Mouse (Mus musculus) gonadal fat pad, adult 2 months (tissue): ENCODE data around the gene Tgm4. TPM values are rescaled to one million over a fixed set of nuclear protein-coding genes. Genes with fewer than 3 reads are reported as not detected.
A peak's percentile ranks its signal among the peaks of the same experiment; 100 is the strongest.

Source experiments
- DNase-seq: peaks from one replicate; pipeline ENCODE4 v3.0.0-alpha.2; 2012; ENCODE audit warnings: low read depth
- polyA plus RNA-seq: library from polyadenylated mRNA; depleted of rRNA; stranded (reverse); fragments of >200 nt; gene quantifications from 2 replicates; pipeline ENCODE4 v1.2.3, GENCODE M21; 2012; rRNA removed

Tgm4 gene
- 0.42 and 0.48 TPM in 2 replicates for polyA plus RNA-seq

DNA sequence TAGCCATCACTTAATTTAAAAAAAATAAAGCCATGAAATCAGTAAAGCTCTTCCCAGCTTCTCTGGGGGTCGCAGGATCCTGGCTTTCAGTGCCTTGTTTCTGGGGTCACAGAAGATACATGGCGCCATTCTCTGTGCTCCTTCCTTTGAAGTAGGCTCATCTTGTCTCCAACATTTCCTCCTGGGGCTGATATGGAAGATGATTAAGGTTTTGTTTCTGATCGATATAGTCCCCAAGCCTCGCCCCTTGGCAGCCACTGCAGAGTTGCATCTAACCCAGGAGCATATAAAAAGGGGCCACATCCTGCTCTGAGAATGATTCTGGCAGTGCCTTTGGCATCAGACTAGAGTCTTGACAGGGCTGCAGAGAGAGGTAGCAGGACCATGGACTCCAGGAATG is at the start of gene Tgm4:
Tgm4 (plus strand) TSS at position 301 of the 400 bp plus-strand sequence.
- no peak for DNase-seq

DNA sequence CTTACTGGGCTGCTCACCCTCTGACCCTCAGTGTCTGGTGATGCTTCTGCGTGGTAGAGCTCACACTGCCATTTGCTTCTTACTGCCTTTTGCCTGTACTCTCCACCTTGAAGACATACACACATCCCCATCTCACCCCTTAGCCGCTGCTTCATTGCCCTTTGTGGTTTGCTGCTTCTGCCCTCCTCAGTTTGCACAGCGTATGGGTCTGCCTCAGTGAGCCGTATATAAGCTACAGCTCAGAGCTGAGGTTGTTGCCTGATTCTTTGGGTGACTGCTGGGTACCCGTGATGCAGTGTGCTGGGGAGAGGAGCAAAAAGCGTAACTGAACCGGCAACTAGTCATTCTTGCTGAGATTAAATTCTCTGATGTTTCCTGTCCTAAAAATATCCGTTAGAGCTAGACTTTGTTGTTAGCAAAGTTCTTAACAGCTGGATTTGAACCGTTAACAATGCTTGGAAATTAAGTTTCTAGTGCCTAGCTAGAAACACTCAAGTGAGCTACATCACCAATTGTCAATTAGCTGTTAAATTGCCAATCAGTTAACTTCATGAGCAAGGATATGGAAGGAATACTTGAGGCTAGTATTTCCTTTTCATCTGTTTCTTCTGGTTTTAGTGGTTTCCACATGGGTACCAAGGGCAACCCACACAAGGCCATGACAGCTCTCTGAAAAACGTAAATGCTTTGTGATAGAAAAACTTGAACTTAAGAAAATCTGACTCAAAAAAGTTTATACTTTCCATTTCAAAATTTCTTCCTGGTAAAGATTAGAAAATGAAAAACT is 35.9 kb upstream of the Tgm4 start:
- no peak for DNase-seq

DNA sequence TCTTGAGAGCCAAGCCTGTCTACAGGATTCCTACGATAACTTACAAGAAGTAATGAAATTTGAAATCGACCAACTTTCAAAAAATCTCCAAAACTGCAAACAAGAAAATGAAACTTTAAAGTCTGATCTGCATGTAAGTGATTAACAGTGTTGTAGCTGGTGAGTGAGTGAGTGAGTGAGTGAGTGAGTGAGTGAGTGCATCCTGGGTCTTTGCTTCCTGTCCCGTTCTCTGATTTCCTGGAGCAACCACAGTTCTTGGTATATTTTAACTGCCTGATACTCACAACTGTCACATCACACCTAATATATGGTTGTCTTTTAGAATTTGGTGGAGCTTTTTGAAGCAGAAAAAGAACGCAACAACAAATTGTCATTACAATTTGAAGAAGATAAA is 35.3 kb upstream of the Tgm4 start:
- DNase-seq = no peak

DNA sequence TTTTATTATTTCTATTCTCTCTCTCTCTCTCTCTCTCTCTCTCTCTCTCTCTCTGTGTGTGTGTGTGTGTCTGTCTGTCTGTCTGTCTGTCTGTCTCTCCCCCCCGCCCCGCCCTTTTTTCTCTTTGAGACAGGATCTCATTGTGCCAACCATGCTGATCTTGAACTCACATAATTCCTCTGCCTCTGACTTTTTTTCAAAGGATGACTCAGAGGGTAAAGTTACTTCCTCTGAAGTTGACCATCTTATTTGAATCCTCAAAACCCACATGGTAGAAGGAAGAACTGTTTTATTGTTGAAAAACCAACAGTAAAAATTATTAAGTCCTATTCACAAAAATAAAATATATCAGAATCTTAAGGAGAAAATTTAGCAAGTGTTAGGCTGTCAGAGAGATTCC is 29.8 kb upstream of the Tgm4 start:
- no peak for DNase-seq

- DNase-seq = no peak
Measured at GRCm38 (mm10) chr9:123006071-123006470, 28.5 kb upstream of the Tgm4 start.

DNA sequence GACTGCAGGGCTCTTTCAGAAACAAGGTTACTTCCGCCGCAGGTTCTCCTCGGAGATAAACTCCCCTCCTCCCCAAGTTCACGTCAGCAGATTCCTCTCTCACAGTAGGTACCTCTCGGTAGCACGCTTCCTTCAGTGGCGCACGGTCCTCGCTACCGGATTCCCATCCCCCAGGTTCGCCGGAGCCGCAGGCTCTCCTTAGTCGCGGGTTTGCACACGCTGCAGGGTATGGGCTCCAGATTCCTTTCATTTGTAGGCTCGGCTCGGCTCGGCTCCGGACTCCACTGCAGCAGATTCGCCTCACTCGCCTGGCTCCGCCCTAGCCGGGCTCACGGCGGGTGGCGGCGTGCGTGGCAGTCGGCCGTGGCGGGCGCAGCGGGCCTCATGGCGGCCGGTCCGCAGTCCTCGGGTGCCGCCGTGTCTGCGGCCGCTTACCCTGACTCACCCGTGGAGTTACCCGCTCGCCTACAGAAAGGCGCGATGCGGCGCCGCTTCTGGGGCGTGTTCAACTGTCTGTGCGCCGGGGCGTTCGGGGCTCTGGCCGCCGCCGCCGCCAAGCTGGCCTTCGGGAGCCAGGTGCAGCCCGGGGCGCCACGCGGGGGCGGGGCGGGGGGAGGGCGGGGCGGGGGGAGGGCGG is 13.4 kb upstream of the Tgm4 start, which contains the start of gene Tmem42:
Tmem42 (plus strand) TSS at position 332 of the 637 bp plus-strand sequence.
- DNase-seq = peak; percentile 28

- no peak for DNase-seq
Measured at GRCm38 (mm10) chr9:123021636-123022379, 12.7 kb upstream of the Tgm4 start.

GRCm38 (mm10) chr9:123024201-123024600 is 10.3 kb upstream of the Tgm4 start:
- DNase-seq = no peak

DNA sequence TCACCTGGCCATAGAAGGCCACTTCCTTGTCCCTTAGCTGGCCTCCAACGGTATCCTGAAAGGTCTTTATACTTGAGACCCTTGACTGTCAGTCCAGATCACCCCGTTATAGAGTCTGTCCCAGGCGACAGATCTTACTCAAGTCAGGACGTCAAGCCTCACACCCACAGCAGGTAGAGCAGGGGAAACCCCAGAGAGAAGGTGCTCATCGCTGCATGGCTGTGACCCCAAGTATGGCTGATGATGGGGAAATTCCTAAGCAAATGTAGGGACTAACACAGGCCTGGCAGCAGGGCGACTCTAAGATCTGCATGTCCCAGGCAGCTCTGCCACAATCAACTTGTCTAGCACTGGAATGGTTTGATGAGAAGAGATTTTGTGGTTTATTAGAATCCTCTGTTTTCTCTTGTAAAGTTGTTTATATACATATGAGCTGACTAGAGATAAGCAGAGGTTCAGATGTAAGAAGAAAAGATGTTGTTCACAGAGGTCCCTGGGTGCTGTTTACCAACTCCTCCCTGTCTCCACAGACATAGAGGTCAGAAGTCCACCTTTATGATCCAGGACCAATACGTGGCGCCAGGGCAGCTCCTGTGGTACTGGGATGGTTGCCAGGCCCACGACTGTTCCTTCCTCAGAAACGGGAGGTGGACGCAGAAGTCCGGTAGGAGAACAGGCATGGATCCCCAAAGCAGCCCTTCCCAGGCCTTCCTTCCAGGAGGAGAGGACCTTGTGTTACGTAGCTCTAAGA is 2.9 kb upstream of the Tgm4 start:
- no peak for DNase-seq

- DNase-seq = no peak
Measured at GRCm38 (mm10) chr9:123047665-123048064, 13.1 kb downstream of the Tgm4 start.

- no peak for DNase-seq
Measured at GRCm38 (mm10) chr9:123058724-123059292, 24.3 kb downstream of the Tgm4 start.

DNA sequence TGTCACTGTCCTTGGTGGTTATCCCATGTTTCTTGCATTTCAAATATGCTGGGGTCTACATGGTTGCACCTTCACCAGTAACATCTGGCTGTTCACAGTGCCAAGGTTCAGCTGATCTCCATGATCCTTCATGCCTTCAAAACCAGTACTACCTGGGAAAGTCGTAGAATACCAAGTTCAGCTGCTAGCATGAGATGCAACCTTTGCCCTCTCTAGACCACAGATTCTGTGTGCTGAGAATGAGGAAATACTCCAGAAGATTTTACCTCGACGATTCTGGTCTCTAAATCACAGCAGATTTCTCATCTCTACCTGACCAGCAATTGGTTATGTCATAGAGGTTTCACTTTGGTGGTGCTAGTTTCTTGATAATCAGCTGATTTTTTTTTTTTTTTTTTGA is 25.6 kb downstream of the Tgm4 start:
- no peak for DNase-seq

DNA sequence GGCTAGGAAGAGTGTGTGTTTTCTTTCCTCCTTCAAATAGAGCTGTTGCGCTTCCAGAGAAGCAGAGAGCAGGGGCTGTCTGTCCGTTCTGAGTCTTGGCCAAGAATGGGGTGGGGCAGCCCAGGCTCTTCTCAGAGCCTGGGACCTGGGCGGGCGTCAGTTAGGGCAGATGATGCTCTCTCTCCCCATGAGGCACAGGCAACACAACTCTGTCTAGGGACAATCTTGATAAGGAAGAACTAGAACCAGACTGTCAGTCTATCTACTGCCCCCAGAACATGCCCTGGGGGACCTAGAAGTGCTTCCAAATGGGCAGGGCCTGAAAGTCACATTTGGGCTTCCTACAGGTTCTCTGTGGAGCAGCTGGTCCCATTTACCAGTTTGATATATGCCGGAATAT is 44.6 kb downstream of the Tgm4 start:
- no peak for DNase-seq

DNA sequence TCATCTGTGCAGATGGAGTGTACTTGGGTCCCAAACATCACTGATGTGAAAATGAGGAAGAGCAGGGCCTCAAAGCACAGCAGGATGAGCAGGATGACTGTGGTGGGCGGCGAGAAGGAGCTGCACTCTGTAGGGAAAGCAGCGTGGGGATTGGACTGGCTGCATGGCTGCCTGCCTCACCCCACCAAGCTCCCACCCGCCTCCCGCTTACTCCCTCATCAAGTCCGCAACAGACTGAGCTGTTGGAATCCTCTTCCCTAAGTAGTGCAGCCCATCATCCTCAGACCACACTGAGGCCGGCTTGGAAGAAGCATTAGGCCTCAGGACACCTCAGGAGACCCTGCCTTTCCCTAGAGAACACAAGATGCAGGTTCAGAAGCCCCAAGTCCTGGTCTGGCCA is 45.8 kb downstream of the Tgm4 start:
- DNase-seq = no peak

- DNase-seq = no peak
Measured at GRCm38 (mm10) chr9:123080796-123081195, 46.3 kb downstream of the Tgm4 start.

DNA sequence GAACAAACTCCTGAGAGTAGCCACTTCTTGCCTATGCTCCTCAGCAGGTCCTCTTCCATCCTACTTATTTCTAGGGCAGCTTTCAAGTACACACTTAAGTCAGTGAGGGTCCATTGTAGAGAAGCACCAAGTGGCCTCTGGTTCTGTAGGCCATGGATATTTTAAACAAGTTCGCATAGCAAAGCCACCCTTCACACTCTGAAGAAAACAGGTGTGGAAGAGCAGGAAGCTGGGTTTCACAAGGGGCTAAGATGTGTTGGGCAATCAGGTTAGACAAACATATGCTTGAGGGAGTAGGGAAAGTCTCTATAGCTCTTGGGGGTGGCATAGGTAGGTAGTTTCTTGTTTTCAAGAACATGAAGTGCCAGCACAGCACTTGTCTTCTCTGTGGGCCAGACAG is 50.8 kb downstream of the Tgm4 start:
- DNase-seq = no peak

GRCm38 (mm10) chr9:123087558-123087957 is 53.0 kb downstream of the Tgm4 start:
- DNase-seq = no peak

DNA sequence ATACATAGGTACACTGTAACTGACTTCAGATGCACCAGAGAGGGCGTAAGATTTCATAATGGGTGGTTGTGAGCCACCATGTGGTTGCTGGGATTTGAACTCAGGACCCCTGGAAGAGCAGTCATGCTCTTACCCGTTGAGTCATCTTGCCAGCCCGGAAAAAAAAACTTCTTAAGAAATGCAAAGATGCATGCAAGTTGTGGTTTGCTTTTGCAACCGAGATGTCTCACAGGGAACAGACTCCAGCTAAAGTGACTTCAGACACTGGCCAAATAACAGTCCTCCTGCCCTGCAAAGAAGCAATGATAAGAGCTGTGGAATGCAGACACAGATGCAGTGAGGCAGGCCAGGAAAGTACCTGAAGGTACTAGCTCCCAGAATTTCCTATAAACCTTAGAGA is 56.3 kb downstream of the Tgm4 start:
- DNase-seq = no peak

GRCm38 (mm10) chr9:123099631-123100455 is 65.3 kb downstream of the Tgm4 start:
- DNase-seq = no peak

DNA sequence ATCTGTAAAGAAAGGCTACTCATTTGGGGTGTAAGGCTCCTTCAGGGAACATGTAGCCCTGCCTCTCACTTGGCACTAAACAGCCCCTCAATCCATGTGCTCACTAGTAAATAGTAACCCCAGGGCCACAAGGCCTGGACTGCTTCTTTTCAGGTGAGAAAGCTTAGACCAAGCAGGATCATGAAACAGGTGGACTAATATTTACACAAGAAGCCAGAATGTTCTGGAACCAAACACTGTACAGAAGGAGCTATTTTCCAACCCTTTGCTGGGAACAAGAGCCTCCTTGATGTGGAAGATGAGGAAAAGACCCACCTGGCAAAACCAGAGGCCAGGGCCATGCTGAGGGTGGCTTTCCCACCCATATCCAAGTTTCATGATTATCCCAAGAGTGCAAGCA is 68.9 kb downstream of the Tgm4 start:
- DNase-seq = no peak

DNA sequence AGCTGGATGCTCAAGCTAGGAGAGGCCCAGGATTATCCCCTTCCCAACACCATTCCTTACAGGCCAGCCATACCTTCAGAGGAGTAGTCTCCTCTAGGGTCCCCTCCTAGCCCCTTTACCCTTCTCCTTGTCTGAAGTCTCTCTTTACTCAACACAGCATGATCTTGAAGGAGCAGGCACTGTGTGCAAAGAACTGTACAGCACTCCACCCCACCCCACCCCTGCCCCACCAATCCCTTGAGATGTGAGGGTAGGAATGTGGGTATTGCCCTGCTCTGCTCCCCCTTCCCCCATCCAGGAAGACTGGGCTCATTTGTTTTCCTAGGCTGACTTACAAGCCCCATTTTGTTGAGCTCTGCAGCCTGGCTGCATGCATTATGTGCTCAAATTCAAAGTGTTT is 69.8 kb downstream of the Tgm4 start:
- DNase-seq = no peak
